Mouse (Mus musculus): ENCODE data around the gene Papss2. TPM values are rescaled to one million over a fixed set of nuclear protein-coding genes. Genes with fewer than 3 reads are reported as not detected.
"Not testable (repeated sequence)": the region's sequence is repeated elsewhere in the genome, so short reads cannot be mapped to it uniquely, and the experiment has no call there.

The Papss2 gene
- polyA plus RNA-seq, 1 experiment from 2014 or later: 8.4 TPM

- Histone ChIP-seq H3K9ac (no peak overlapping the region), H3K4me2 (replicated peaks) (no peak overlapping the region), H3K27ac (no peak overlapping the region), H3K9me3 (no peaks in the 10 kb centered on the region), H3K4me1 (replicated peaks) (no peaks in the 10 kb centered on the region), H3K4me3 (replicated peaks) (no peak overlapping the region), H3K36me3 (no peaks in the 10 kb centered on the region), H3K27me3 (replicated peaks) (no peaks in the 10 kb centered on the region)
- whole genome bisulfite sequencing: 86% methylated on average over 5 of the region's 5 CpGs
- ATAC-seq: no peak
These were observed 55.5 kb downstream of the Papss2 start for GRCm38 (mm10) chr19:32651046-32651445.

- Histone ChIP-seq H3K9ac (no peak overlapping the region), H3K27ac (no peak overlapping the region), H3K27me3 (replicated peaks) (no peaks in the 10 kb centered on the region), H3K4me2 (replicated peaks) (no peak overlapping the region), H3K4me1 (replicated peaks) (no peaks in the 10 kb centered on the region), H3K9me3 (no peaks in the 10 kb centered on the region), H3K4me3 (replicated peaks) (no peak overlapping the region), H3K36me3 (no peaks in the 10 kb centered on the region)
- 74% methylated on average over 5 of the region's 5 CpGs for WGBS
- ATAC-seq: no peak
These were observed 57.5 kb downstream of the Papss2 start for GRCm38 (mm10) chr19:32653122-32653521.

- Histone ChIP-seq H3K4me2 (replicated peaks) (no peak overlapping the region), H3K9me3 (no peaks in the 10 kb centered on the region), H3K36me3 (no peaks in the 10 kb centered on the region), H3K27me3 (replicated peaks) (no peaks in the 10 kb centered on the region), H3K4me1 (replicated peaks) (no peaks in the 10 kb centered on the region), H3K4me3 (replicated peaks) (no peak overlapping the region), H3K27ac (no peak overlapping the region), H3K9ac (no peak overlapping the region)
- ATAC-seq: no peak
- 82% methylated on average over 7 of the region's 7 CpGs for WGBS
These were observed 58.2 kb downstream of the Papss2 start for GRCm38 (mm10) chr19:32653630-32654362.

GRCm38 (mm10) chr19:32659346-32659745 lies 63.8 kb downstream of the Papss2 start:
- 75% methylated on average over 5 of the region's 5 CpGs for WGBS
- no peak overlapping the region for H3K27ac ChIP-seq
- no peaks in the 10 kb centered on the region for H3K4me1 ChIP-seq (replicated peaks)
- no peaks in the 10 kb centered on the region for H3K9me3 ChIP-seq
- no peaks in the 10 kb centered on the region for H3K27me3 ChIP-seq (replicated peaks)
- H3K4me2 ChIP-seq (replicated peaks): no peak overlapping the region
- H3K4me3 ChIP-seq (replicated peaks): no peak overlapping the region
- no peak overlapping the region for H3K9ac ChIP-seq
- ATAC-seq: no peak
- H3K36me3 ChIP-seq: no peaks in the 10 kb centered on the region

GRCm38 (mm10) chr19:32662936-32663335 lies 67.3 kb downstream of the Papss2 start:
- Histone ChIP-seq H3K4me3 (replicated peaks) (no peak overlapping the region), H3K27ac (no peak overlapping the region), H3K36me3 (no peaks in the 10 kb centered on the region), H3K4me2 (replicated peaks) (no peak overlapping the region), H3K4me1 (replicated peaks) (no peaks in the 10 kb centered on the region), H3K27me3 (replicated peaks) (no peaks in the 10 kb centered on the region), H3K9ac (no peak overlapping the region), H3K9me3 (no peaks in the 10 kb centered on the region)
- 71% methylated on average over 6 of the region's 6 CpGs for WGBS
- peak; percentile 68 for ATAC-seq

GRCm38 (mm10) chr19:32665243-32665642 lies 69.7 kb downstream of the Papss2 start:
- Histone ChIP-seq H3K36me3 (no peaks in the 10 kb centered on the region), H3K4me1 (replicated peaks) (no peaks in the 10 kb centered on the region), H3K27ac (no peak overlapping the region), H3K9me3 (no peaks in the 10 kb centered on the region), H3K27me3 (replicated peaks) (no peaks in the 10 kb centered on the region), H3K9ac (no peak overlapping the region), H3K4me3 (replicated peaks) (no peak overlapping the region), H3K4me2 (replicated peaks) (no peak overlapping the region)
- ATAC-seq: no peak
- WGBS: 82% methylated on average over 8 of the region's 8 CpGs

- WGBS: 84% methylated on average over 1 of the region's 1 CpGs
- ATAC-seq; H3K9me3 ChIP-seq; H3K36me3 ChIP-seq; H3K4me1 ChIP-seq (replicated peaks); H3K4me3 ChIP-seq (replicated peaks); H3K9ac ChIP-seq; H3K4me2 ChIP-seq (replicated peaks); H3K27me3 ChIP-seq (replicated peaks); H3K27ac ChIP-seq: not testable (repeated sequence)
These were observed 72.2 kb downstream of the Papss2 start for GRCm38 (mm10) chr19:32667830-32668229.

GRCm38 (mm10) chr19:32675766-32676165 lies 80.2 kb downstream of the Papss2 start:
- H3K27me3 ChIP-seq (replicated peaks): no peaks in the 10 kb centered on the region
- H3K9me3 ChIP-seq: no peaks in the 10 kb centered on the region
- 88% methylated on average over 3 of the region's 3 CpGs for WGBS
- H3K27ac ChIP-seq: no peak overlapping the region
- no peak overlapping the region for H3K9ac ChIP-seq
- H3K4me1 ChIP-seq (replicated peaks): no peaks in the 10 kb centered on the region
- 0 out of 2 replicates have a peak, but pooled peaks cover 9% of the 10 kb centered on the region for H3K36me3 ChIP-seq
- no peak overlapping the region for H3K4me2 ChIP-seq (replicated peaks)
- ATAC-seq: no peak
- H3K4me3 ChIP-seq (replicated peaks): no peak overlapping the region

GRCm38 (mm10) chr19:32680894-32681293 lies 85.3 kb downstream of the Papss2 start:
- H3K4me3 ChIP-seq (replicated peaks): no peak overlapping the region
- H3K4me2 ChIP-seq (replicated peaks): no peak overlapping the region
- no peaks in the 10 kb centered on the region for H3K36me3 ChIP-seq
- no peaks in the 10 kb centered on the region for H3K9me3 ChIP-seq
- no peaks in the 10 kb centered on the region for H3K4me1 ChIP-seq (replicated peaks)
- H3K9ac ChIP-seq: no peak overlapping the region
- no peak overlapping the region for H3K27ac ChIP-seq
- ATAC-seq: no peak
- WGBS: 84% methylated on average over 2 of the region's 2 CpGs
- no peaks in the 10 kb centered on the region for H3K27me3 ChIP-seq (replicated peaks)

- H3K27ac ChIP-seq: no peak overlapping the region
- no peak overlapping the region for H3K4me2 ChIP-seq (replicated peaks)
- H3K4me3 ChIP-seq (replicated peaks): no peak overlapping the region
- H3K27me3 ChIP-seq (replicated peaks): no peaks in the 10 kb centered on the region
- ATAC-seq: no peak
- no peak overlapping the region for H3K9ac ChIP-seq
- H3K36me3 ChIP-seq: peaks cover 7% of the 10 kb centered on the region; the same call in 1 of the 2 replicates
- 87% methylated on average over 5 of the region's 5 CpGs for WGBS
- H3K9me3 ChIP-seq: no peaks in the 10 kb centered on the region
- H3K4me1 ChIP-seq (replicated peaks): no peaks in the 10 kb centered on the region
These were observed 87.5 kb downstream of the Papss2 start for GRCm38 (mm10) chr19:32683081-32683480.

GRCm38 (mm10) chr19:32687721-32688120 lies 92.1 kb downstream of the Papss2 start:
- Histone ChIP-seq H3K9me3 (no peaks in the 10 kb centered on the region), H3K4me2 (replicated peaks) (no peak overlapping the region), H3K36me3 (peaks cover 10% of the 10 kb centered on the region; the same call in 1 of the 2 replicates), H3K27ac (no peak overlapping the region), H3K27me3 (replicated peaks) (no peaks in the 10 kb centered on the region), H3K4me1 (replicated peaks) (no peaks in the 10 kb centered on the region), H3K4me3 (replicated peaks) (no peak overlapping the region), H3K9ac (no peak overlapping the region)
- WGBS: 84% methylated on average over 5 of the region's 5 CpGs
- no peak for ATAC-seq

- not testable (repeated sequence) for H3K4me1 ChIP-seq (replicated peaks); H3K9ac ChIP-seq; H3K4me3 ChIP-seq (replicated peaks); H3K9me3 ChIP-seq; ATAC-seq; H3K27ac ChIP-seq; H3K4me2 ChIP-seq (replicated peaks); H3K27me3 ChIP-seq (replicated peaks)
- H3K36me3 ChIP-seq: peaks cover 10% of the 10 kb centered on the region; the same call in 1 of the 2 replicates
- WGBS: 61% methylated on average over 3 of the region's 3 CpGs
These were observed 92.6 kb downstream of the Papss2 start for GRCm38 (mm10) chr19:32688227-32688626.

GRCm38 (mm10) chr19:32689724-32690123 lies 94.1 kb downstream of the Papss2 start:
- Histone ChIP-seq H3K27ac (no peak overlapping the region), H3K4me1 (replicated peaks) (no peaks in the 10 kb centered on the region), H3K27me3 (replicated peaks) (no peaks in the 10 kb centered on the region), H3K4me2 (replicated peaks) (no peak overlapping the region), H3K9ac (no peak overlapping the region), H3K9me3 (no peaks in the 10 kb centered on the region), H3K4me3 (replicated peaks) (no peak overlapping the region), H3K36me3 (peaks cover 13% of the 10 kb centered on the region; the same call in 1 of the 2 replicates)
- WGBS: 65% methylated on average over 6 of the region's 6 CpGs
- no peak for ATAC-seq
